Mouse (Mus musculus): Measurements from ENCODE around the gene Hectd1.
A peak's percentile ranks its signal among the peaks of the same experiment; 100 is the strongest.

Gene Hectd1

DNA sequence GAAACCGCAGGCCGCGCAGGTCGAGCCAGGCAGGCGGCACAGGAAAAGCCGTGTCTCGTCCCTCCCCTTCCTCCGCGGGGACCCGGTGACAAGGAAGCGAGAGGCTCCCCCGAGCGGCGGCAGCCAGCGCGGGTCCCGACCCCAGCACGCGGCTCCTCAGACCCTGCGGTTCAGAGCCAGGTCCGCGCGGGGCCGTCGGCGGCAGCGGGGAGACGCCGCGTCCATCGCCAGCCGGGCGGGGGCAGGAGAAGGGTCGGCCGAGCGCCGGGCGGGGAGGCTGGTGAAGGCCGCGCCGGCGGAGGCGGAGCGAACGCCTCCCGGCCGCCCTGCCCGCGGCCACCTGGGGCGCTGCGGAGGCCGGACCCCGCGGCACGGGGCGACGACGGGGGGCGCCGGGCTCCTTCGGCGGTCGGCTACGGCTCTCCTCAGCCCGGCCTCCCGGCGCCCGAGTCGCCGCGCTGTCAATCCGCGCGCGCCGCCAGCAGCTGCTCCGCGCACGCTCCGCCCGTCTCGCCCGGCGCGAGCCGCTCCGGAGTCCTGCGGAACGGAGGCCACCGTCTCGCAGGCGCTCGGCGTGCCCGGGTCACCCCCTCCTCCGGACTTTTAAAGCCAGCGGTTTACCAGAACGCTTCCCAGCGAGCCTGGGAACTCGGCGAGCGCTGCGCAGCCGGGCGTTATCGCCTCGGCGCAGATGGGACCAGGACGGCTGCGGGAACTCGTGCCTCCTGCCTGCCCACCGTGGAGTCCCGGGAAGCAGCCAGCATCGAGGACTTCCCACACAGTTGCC, at the start of gene Hectd1:
Gene Hectd1, minus strand, starts transcription at position 247 of the 787 bp plus-strand sequence.
- peak; percentile 93 for DNase-seq (ENCODE audit: low read depth, low spot score)

DNA sequence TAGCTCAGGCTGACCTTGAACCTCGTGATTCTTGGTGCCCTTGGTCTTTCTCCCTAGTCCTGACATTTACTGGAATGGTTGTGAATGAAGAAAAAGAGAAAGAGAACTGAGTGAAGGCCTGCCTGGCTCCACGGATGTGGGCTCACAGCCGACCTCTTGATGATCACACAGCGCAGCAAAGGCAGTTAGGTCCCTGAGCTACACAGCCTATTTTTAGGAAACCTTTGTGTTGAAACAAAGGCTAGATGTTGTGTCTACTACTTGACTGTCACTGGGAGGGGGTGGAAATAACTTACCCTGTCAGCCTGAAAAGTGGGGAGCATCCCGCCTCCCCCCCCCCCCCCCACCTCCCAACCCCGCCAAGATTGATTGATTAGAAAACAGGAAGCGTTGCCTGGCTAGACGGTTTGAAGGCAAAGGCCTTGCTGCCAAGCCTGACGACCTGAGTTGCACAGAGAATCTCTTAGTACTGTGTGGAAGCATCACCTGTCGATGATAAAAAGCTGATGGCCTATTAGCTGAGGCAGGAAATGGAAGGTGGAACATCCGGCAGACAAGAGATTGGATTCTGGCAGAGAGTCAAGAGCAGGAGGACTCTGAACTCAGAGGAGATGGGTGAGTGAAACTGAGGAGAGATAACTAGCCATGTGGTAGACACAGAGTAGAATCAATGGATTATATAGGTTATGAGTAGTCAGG, 42.3 kb upstream of the Hectd1 start:
- no peak for DNase-seq (ENCODE audit: low read depth, low spot score)

GRCm38 (mm10) chr12:51869511-51869910, 40.2 kb upstream of the Hectd1 start:
- DNase-seq (ENCODE audit: low read depth, low spot score): no peak

- no peak for DNase-seq (ENCODE audit: low read depth, low spot score)
These were observed 37.7 kb upstream of the Hectd1 start for GRCm38 (mm10) chr12:51867076-51867475.

GRCm38 (mm10) chr12:51866226-51866910, 37.0 kb upstream of the Hectd1 start:
- no peak for DNase-seq (ENCODE audit: low read depth, low spot score)

DNA sequence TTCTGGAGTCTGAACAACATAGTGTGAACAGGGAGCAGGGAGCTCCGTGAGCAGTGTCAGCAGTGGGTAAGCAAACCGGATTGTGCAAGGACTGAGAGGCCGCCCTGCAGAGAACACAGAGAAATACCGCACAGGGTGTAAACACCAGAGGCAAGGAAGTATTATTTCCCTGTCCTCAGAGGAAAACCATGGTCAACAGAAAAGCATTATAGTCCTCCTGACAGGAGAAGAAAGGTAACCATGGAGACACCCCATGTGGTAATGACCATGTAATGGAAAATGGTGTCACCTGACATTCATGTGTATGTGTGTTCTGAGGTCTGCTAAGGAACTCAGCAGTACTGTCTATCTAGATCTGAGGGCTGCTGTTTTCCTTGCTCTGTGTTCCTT, 36.4 kb upstream of the Hectd1 start:
- DNase-seq (ENCODE audit: low read depth, low spot score): no peak

- DNase-seq (ENCODE audit: low read depth, low spot score): peak; percentile 52
These were observed 35.9 kb upstream of the Hectd1 start for GRCm38 (mm10) chr12:51865061-51865789.

- no peak for DNase-seq (ENCODE audit: low read depth, low spot score)
These were observed 34.0 kb upstream of the Hectd1 start for GRCm38 (mm10) chr12:51863116-51864002.

- DNase-seq (ENCODE audit: low read depth, low spot score): no peak
These were observed 29.0 kb upstream of the Hectd1 start for GRCm38 (mm10) chr12:51858134-51859028.

GRCm38 (mm10) chr12:51856768-51857295, 27.5 kb upstream of the Hectd1 start:
- DNase-seq (ENCODE audit: low read depth, low spot score): no peak

DNA sequence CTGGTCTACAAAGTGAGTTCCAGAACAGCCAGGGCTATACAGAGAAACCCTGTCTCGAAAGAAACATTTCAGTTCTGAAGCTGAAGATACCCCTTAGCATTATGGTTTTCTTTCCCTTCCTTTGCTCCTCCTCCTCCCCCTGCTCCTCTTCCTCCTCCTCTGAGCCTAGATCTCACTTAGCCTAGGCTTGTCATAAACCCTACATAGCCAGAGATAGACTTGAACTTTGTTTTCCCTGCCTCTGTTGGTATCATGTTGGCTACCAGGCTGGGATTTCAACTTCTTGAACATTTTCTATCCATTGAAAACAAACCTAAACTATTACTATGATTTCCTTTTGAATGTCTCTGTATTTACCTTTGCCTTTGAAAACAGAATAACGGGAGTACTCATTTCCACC, 26.5 kb upstream of the Hectd1 start:
- DNase-seq (ENCODE audit: low read depth, low spot score): no peak

DNA sequence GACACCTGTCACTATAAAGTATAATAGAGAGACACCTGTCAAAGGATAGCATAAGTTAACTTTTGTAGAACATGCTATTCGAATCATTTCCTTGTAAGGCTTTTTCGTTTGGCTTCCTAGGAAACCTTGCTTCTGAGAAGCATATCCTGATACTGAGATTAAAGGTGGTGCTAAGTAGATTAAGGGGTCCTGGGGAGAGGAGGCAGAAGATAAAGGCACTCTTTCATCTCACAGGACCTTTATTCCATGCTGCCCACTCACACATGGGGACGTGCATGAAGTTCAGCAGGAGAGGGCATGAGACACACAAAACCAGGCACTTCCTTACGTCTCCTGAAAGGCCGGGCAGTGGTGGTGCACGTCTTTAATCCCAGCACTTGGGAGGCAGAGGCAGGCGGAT, 26.1 kb upstream of the Hectd1 start:
- DNase-seq (ENCODE audit: low read depth, low spot score): no peak

GRCm38 (mm10) chr12:51851617-51852016, 22.3 kb upstream of the Hectd1 start:
- no peak for DNase-seq (ENCODE audit: low read depth, low spot score)

- no peak for DNase-seq (ENCODE audit: low read depth, low spot score)
These were observed 21.8 kb upstream of the Hectd1 start for GRCm38 (mm10) chr12:51851155-51851554.

- no peak for DNase-seq (ENCODE audit: low read depth, low spot score)
These were observed 21.0 kb upstream of the Hectd1 start for GRCm38 (mm10) chr12:51850339-51850738.

- no peak for DNase-seq (ENCODE audit: low read depth, low spot score)
These were observed 20.6 kb upstream of the Hectd1 start for GRCm38 (mm10) chr12:51849902-51850301.

DNA sequence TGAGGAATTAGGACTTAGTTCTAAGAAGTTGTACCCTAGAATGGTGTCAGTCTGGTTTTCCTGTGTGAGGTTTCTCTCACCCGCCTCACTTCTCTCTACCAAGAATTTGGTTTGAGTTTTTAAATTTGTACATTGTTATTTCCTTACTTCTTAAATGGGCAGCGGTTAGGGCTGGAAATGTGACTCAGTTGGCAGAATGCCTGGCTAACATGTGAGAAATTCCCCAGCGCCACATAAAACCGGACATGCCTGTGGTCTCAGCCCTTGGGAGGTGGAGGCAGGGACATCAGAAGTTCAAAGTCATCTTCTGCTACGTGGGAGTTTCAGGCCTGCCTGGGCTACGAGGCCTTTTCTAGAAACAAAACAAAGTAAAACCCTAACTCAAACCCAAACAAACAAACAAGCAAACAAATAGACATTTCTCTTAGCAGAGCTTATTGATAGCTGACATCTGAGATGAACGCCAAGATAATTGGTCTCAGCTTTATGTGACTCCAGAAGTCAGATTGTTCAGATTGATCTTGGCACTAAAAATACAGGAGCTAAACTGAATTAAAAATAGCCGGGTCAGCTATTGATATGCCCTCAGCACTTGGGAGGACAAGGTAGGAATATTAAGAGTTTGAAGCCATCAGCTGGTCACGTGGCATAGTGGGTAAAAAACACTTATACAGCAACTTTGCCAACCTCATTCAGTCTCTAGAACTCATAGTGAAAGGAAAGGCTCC, 18.8 kb upstream of the Hectd1 start:
- DNase-seq (ENCODE audit: low read depth, low spot score): no peak

DNA sequence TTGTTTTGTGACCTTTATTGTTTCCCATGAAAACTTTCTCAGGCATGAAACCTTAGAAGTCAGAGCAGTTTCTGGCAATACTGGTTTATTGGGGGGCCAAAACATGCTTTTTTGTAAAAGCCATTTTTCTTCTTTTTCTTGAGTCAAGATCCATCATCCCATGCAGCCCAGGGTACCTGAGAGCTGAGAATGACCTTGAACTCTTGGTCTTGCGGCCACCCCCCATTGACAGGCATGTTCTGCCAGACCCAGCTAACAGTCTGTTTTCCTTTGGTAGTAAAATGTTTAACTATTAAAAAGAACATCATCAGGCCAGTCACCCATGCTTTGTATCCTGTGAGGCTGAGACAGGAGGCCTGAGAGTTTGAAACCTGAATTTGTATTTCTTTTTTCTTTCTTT, 15.9 kb upstream of the Hectd1 start:
- no peak for DNase-seq (ENCODE audit: low read depth, low spot score)

GRCm38 (mm10) chr12:51844771-51845256, 15.5 kb upstream of the Hectd1 start:
- peak; percentile 93 for DNase-seq (ENCODE audit: low read depth, low spot score)

Data from A20 (cell line).